Mouse (Mus musculus): ENCODE measurements around the gene 1500011B03Rik. TPM values are rescaled to one million over a fixed set of nuclear protein-coding genes. Genes with fewer than 3 reads are reported as not detected.

Gene 1500011B03Rik
- polyA plus RNA-seq, 1 experiment = 31.4 TPM

DNA sequence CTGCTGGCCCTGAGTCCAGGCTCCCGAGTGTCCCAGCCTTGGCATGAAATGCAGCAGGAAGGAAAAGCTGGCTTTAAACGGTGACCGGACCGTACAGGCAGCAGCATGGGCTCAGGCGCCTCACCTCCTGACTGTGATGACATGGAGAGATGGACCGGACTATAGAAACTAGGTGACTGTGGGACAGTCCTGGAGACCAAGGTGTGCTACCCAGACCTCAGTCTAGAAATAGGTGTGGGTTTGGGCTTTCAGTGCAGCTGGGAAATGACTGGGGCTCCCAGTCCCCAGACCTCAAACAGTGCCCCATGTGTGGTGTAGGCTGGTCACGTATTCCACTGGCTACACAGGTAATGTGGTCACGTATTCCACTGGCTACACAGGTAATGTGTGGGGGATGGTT, 16.6 kb downstream of the 1500011B03Rik start:
- Histone ChIP-seq H3K36me3 (ENCODE audit: control insufficient read depth, insufficient read depth) (peaks cover 5% of the 10 kb centered on the region), H3ac (ENCODE audit: control insufficient read depth, insufficient read length) (no peak overlapping the region), H3K27me3 (ENCODE audit: control insufficient read depth, insufficient read depth, insufficient read length) (no peaks in the 10 kb centered on the region), H3K79me2 (ENCODE audit: control insufficient read depth, insufficient read depth) (no peaks in the 10 kb centered on the region), H3K4me2 (ENCODE audit: low read depth) (no peak overlapping the region), H3K4me3 (no peak overlapping the region)
- TF ChIP-seq MYOD1 (IDR thresholded peaks at IDR 0.05; ENCODE audit: control insufficient read depth in 1 of 3, insufficient read length in 2 of 3, low read depth in 2 of 3) (no peak), E2F4 (IDR thresholded peaks at IDR 0.05; ENCODE audit: insufficient read depth) (no peak), SRF (IDR thresholded peaks at IDR 0.05; ENCODE audit: control insufficient read depth, insufficient read length, low read depth) (no peak), CEBPB (IDR thresholded peaks at IDR 0.05; ENCODE audit: insufficient read depth, poor library complexity, severe bottlenecking) (no peak), USF1 (IDR thresholded peaks at IDR 0.05; ENCODE audit: low read depth) (no peak), POLR2A (IDR thresholded peaks at IDR 0.05; ENCODE audit: insufficient read length, low read depth) (no peak), TCF3 (IDR thresholded peaks at IDR 0.05; ENCODE audit: insufficient read length, low read depth) (no peak), REST (IDR thresholded peaks at IDR 0.05; ENCODE audit: insufficient read depth, insufficient read length) (no peak), MAX (IDR thresholded peaks at IDR 0.05; ENCODE audit: low read depth) (no peak), MYOG (IDR thresholded peaks at IDR 0.05; ENCODE audit: control insufficient read depth in 1 of 3, insufficient read depth in 1 of 3, insufficient read length in 2 of 3, low read depth in 2 of 3) (no peak), TCF12 (IDR thresholded peaks at IDR 0.05; ENCODE audit: insufficient read depth, poor library complexity, severe bottlenecking) (no peak)

DNA sequence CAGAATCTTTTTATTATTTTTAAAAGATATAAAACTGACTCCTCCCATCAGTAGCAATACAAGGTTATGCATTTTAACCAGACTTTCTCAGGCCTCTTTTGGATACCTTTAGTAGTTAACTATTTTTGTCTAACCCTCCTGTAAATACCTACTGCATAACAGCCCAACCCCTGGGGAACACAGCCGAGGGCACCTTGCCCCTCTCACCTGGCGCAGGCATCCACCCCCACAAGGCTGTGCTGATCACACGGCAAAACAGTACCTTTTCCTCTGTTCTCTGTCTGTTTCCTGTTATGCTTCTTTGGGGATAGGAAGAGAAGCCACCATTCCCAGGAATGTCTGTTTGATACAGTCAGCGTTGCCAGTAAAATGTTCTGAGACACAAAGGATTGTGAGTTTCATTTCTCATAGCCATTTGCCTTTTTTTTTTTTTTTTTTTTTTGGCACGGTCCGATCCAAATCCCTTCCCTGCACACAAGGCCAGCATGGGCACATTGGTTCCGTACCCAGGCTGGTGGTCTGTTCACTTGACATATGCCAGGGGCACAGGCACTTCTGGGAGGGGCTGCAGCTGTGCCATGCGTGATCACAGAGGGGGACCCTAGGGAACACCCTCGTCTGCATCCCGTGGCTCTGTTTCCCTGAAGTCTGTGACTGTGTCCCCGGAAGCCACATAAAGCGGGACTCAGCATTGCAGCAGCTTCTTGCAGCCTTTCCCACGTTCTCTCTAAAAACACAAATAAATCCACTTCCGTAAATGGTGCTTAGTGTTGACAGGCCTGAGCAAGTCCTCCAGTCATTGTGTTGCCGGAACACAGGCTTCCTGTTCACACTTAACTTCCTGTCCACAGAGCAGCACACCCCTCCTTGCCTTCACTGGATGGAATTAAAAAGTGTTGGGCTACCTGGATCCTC, 17.6 kb downstream of the 1500011B03Rik start:
- peaks cover 5% of the 10 kb centered on the region for H3K36me3 ChIP-seq (ENCODE audit: control insufficient read depth, insufficient read depth)
- no peak overlapping the region for H3ac ChIP-seq (ENCODE audit: control insufficient read depth, insufficient read length)
- H3K4me3 ChIP-seq = no peak overlapping the region
- no peaks in the 10 kb centered on the region for H3K79me2 ChIP-seq (ENCODE audit: control insufficient read depth, insufficient read depth)
- no peaks in the 10 kb centered on the region for H3K27me3 ChIP-seq (ENCODE audit: control insufficient read depth, insufficient read depth, insufficient read length)
- H3K4me2 ChIP-seq (ENCODE audit: low read depth) = no peak overlapping the region
- no peak for TF ChIP-seq MAX (IDR thresholded peaks at IDR 0.05; ENCODE audit: low read depth)
- TF ChIP-seq SRF (IDR thresholded peaks at IDR 0.05; ENCODE audit: control insufficient read depth, insufficient read length, low read depth) = no peak
- no peak for TF ChIP-seq E2F4 (IDR thresholded peaks at IDR 0.05; ENCODE audit: insufficient read depth)
- TF ChIP-seq REST (IDR thresholded peaks at IDR 0.05; ENCODE audit: insufficient read depth, insufficient read length) = no peak
- TF ChIP-seq POLR2A (IDR thresholded peaks at IDR 0.05; ENCODE audit: insufficient read length, low read depth) = no peak
- TF ChIP-seq MYOD1 (IDR thresholded peaks at IDR 0.05; ENCODE audit: control insufficient read depth in 1 of 3, insufficient read length in 2 of 3, low read depth in 2 of 3) = no peak

DNA sequence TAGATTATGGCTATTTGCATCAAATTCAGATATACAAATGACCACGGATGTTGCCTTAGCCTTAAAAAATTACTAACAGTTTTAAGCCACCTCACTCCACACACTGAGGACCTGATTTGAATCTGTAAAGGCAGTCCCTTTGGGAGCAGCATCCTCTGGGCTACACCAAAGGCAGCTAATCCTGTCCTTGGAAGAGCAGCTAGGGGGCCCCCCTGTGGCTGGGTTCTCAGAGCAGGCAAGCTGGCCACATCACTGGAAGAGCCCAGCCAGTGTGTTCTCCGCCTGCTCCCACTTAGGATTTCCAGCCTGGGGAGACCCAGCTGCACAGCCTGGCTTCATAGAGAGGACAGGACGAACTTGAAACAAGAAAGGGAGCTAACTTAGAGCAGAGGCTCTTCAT, 18.3 kb downstream of the 1500011B03Rik start:
- TF ChIP-seq MYOD1 (IDR thresholded peaks at IDR 0.05; ENCODE audit: control insufficient read depth in 1 of 3, insufficient read length in 2 of 3, low read depth in 2 of 3) (no peak), MYOG (IDR thresholded peaks at IDR 0.05; ENCODE audit: control insufficient read depth in 1 of 3, insufficient read depth in 1 of 3, insufficient read length in 2 of 3, low read depth in 2 of 3) (no peak), MAX (IDR thresholded peaks at IDR 0.05; ENCODE audit: low read depth) (no peak), USF1 (IDR thresholded peaks at IDR 0.05; ENCODE audit: low read depth) (no peak), TCF3 (IDR thresholded peaks at IDR 0.05; ENCODE audit: insufficient read length, low read depth) (no peak), CEBPB (IDR thresholded peaks at IDR 0.05; ENCODE audit: insufficient read depth, poor library complexity, severe bottlenecking) (no peak), E2F4 (IDR thresholded peaks at IDR 0.05; ENCODE audit: insufficient read depth) (no peak), POLR2A (IDR thresholded peaks at IDR 0.05; ENCODE audit: insufficient read length, low read depth) (no peak)
- no peaks in the 10 kb centered on the region for H3K27me3 ChIP-seq (ENCODE audit: control insufficient read depth, insufficient read depth, insufficient read length)
- H3ac ChIP-seq (ENCODE audit: control insufficient read depth, insufficient read length) = no peak overlapping the region
- no peak overlapping the region for H3K4me2 ChIP-seq (ENCODE audit: low read depth)
- peaks cover 5% of the 10 kb centered on the region for H3K36me3 ChIP-seq (ENCODE audit: control insufficient read depth, insufficient read depth)
- no peaks in the 10 kb centered on the region for H3K79me2 ChIP-seq (ENCODE audit: control insufficient read depth, insufficient read depth)
- no peak overlapping the region for H3K4me3 ChIP-seq

DNA sequence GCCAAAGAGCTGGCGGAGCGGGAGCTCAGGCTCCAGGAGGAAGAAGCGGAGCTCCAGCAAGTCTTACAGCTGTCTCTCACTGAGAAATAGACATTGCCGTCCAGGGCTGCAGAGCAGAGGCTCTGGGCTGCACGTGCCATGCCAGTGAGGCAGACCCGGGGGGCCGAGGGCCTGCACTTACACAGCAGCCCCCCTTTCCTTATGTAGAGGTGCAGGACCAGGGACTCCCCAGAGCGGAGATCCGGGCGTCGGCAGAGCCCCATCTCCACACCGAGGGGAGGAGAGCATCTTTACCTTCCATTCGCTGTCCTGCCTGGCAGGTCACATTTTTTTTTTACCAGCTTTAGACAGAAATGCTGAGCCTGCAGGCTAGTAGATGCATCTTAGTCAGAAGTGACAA, 18.9 kb downstream of the 1500011B03Rik start:
- Histone ChIP-seq H3ac (ENCODE audit: control insufficient read depth, insufficient read length) (no peak overlapping the region), H3K4me2 (ENCODE audit: low read depth) (no peak overlapping the region), H3K36me3 (ENCODE audit: control insufficient read depth, insufficient read depth) (peaks cover 5% of the 10 kb centered on the region), H3K4me3 (no peak overlapping the region), H3K27me3 (ENCODE audit: control insufficient read depth, insufficient read depth, insufficient read length) (no peaks in the 10 kb centered on the region), H3K79me2 (ENCODE audit: control insufficient read depth, insufficient read depth) (no peaks in the 10 kb centered on the region)
- no peak for TF ChIP-seq MYOG (IDR thresholded peaks at IDR 0.05; ENCODE audit: control insufficient read depth in 1 of 3, insufficient read depth in 1 of 3, insufficient read length in 2 of 3, low read depth in 2 of 3)

DNA sequence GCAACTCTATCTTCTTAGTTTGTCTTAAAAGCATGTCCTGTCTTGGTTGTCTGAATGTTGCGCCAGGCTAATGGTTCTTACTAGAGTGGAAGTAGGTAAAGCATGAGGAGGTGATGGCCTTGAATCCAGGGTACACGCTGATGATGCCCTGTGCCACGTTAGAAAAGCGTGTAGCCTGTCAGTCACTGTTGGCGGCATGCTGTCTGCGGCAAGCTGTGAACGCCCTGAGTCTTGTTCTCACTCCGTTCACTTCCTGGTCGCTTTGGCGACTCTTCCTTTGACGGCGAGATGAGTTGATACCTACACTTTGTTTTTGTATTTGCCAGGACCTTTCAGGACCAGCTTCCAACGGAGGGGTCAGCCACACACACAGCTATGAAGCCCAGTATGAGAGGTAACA, 20.0 kb downstream of the 1500011B03Rik start:
- Histone ChIP-seq H3K79me2 (ENCODE audit: control insufficient read depth, insufficient read depth) (no peaks in the 10 kb centered on the region), H3K27me3 (ENCODE audit: control insufficient read depth, insufficient read depth, insufficient read length) (no peaks in the 10 kb centered on the region), H3ac (ENCODE audit: control insufficient read depth, insufficient read length) (no peak overlapping the region), H3K4me3 (no peak overlapping the region), H3K4me2 (ENCODE audit: low read depth) (no peak overlapping the region), H3K36me3 (ENCODE audit: control insufficient read depth, insufficient read depth) (peaks cover 9% of the 10 kb centered on the region)
- TF ChIP-seq MYOD1 (IDR thresholded peaks at IDR 0.05; ENCODE audit: control insufficient read depth in 1 of 3, insufficient read length in 2 of 3, low read depth in 2 of 3) = no peak
- TF ChIP-seq REST (IDR thresholded peaks at IDR 0.05; ENCODE audit: insufficient read depth, insufficient read length) = no peak
- no peak for TF ChIP-seq POLR2AphosphoS2 (IDR thresholded peaks at IDR 0.05; ENCODE audit: insufficient read length, low read depth)
- no peak for TF ChIP-seq CEBPB (IDR thresholded peaks at IDR 0.05; ENCODE audit: insufficient read depth, poor library complexity, severe bottlenecking)
- TF ChIP-seq TCF12 (IDR thresholded peaks at IDR 0.05; ENCODE audit: insufficient read depth, poor library complexity, severe bottlenecking) = no peak
- TF ChIP-seq USF1 (IDR thresholded peaks at IDR 0.05; ENCODE audit: low read depth) = no peak

Measured in myocyte (in vitro differentiated cells).